Mouse (Mus musculus) heart, postnatal 25 days (tissue): ENCODE measurements around the gene Msrb3. TPM values are rescaled to one million over a fixed set of nuclear protein-coding genes. Genes with fewer than 3 reads are reported as not detected.

Experiments
- DNase-seq: peaks from one replicate; pipeline ENCODE4 v3.0.0; 2022; ENCODE audit warnings: low spot score
- intact Hi-C: fragments of 180-260 bp; cut with DNase I; formaldehyde crosslinking; loops from one replicate; pipeline ENCODE4 v1.15.1; 2025
- total RNA-seq, 2 experiments: library from RNA; stranded (reverse); gene quantifications; 2 replicates each; pipeline ENCODE4 v1.2.3; 2021

The Msrb3 gene
- total RNA-seq, 2 experiments from 2014 or later, result 101 to 106 TPM

GRCm38 (mm10) chr10:120901746-120902145, 2.8 kb upstream of the Msrb3 start:
- intact Hi-C loops, result no loop called here
- no peak for DNase-seq

GRCm38 (mm10) chr10:120900096-120900495, 1.2 kb upstream of the Msrb3 start:
- intact Hi-C loops, result no loop called here
- DNase-seq, result no peak

GRCm38 (mm10) chr10:120898357-120898756, 544 bp downstream of the Msrb3 start:
- intact Hi-C loops, result no loop called here
- DNase-seq, result no peak

GRCm38 (mm10) chr10:120895899-120896289, 3.0 kb downstream of the Msrb3 start:
- DNase-seq, result no peak
- intact Hi-C loops, result no loop called here

- intact Hi-C loops, result no loop called here
- no peak for DNase-seq
These were observed 3.7 kb downstream of the Msrb3 start for GRCm38 (mm10) chr10:120894978-120895898.

GRCm38 (mm10) chr10:120893938-120894337, 5.0 kb downstream of the Msrb3 start:
- no peak for DNase-seq
- intact Hi-C loops, result no loop called here

GRCm38 (mm10) chr10:120891131-120891530, 7.8 kb downstream of the Msrb3 start:
- intact Hi-C loops, result no loop called here

GRCm38 (mm10) chr10:120890592-120890991, 8.3 kb downstream of the Msrb3 start:
- no peak for DNase-seq
- intact Hi-C loops, result no loop called here

More at GRCm38 (mm10) chr10:120891131-120891530, 7.8 kb downstream of the Msrb3 start:
- DNase-seq, result no peak

GRCm38 (mm10) chr10:120888531-120888930, 10.4 kb downstream of the Msrb3 start:
- intact Hi-C loops, result no loop called here

GRCm38 (mm10) chr10:120884220-120884619, 14.7 kb downstream of the Msrb3 start:
- DNase-seq, result no peak
- intact Hi-C loops, result no loop called here

More at GRCm38 (mm10) chr10:120888531-120888930, 10.4 kb downstream of the Msrb3 start:
- no peak for DNase-seq

GRCm38 (mm10) chr10:120883732-120884131, 15.2 kb downstream of the Msrb3 start:
- no peak for DNase-seq
- intact Hi-C loops, result no loop called here

- intact Hi-C loops, result no loop called here
- DNase-seq, result no peak
These were observed 15.9 kb downstream of the Msrb3 start for GRCm38 (mm10) chr10:120883069-120883415.

- DNase-seq, result no peak
- intact Hi-C loops, result no loop called here
These were observed 16.4 kb downstream of the Msrb3 start for GRCm38 (mm10) chr10:120882347-120883068.

- intact Hi-C loops, result loop anchor here (10.0 kb wide), 1 partner anchor 378 kb away; no protein-coding TSS in a partner anchor
- no peak for DNase-seq
These were observed 22.2 kb downstream of the Msrb3 start for GRCm38 (mm10) chr10:120876549-120877270.

GRCm38 (mm10) chr10:120875672-120876463, 23.0 kb downstream of the Msrb3 start:
- intact Hi-C loops, result loop anchor here (10.0 kb wide), 1 partner anchor 379 kb away; no protein-coding TSS in a partner anchor
- DNase-seq, result peak; percentile 57

GRCm38 (mm10) chr10:120874261-120874660, 24.6 kb downstream of the Msrb3 start:
- intact Hi-C loops, result loop anchor here (5.0 to 10.0 kb wide), 2 partner anchors 88 to 381 kb away; no protein-coding TSS in a partner anchor
- DNase-seq, result no peak

GRCm38 (mm10) chr10:120873646-120874201, 25.2 kb downstream of the Msrb3 start:
- no peak for DNase-seq
- intact Hi-C loops, result loop anchor here (5.0 to 10.0 kb wide), 2 partner anchors 89 to 381 kb away; no protein-coding TSS in a partner anchor

GRCm38 (mm10) chr10:120872483-120872862, 26.4 kb downstream of the Msrb3 start:
- intact Hi-C loops, result loop anchor here (5.0 to 10.0 kb wide), 2 partner anchors 90 to 382 kb away; no protein-coding TSS in a partner anchor
- no peak for DNase-seq
